Mouse (Mus musculus) G1E (cell line): ENCODE measurements around the gene Ankrd34b. TPM values are rescaled to one million over a fixed set of nuclear protein-coding genes. Genes with fewer than 3 reads are reported as not detected.

ENCODE experiments used
- ATAC-seq: 2 replicates; pipeline ENCODE4 v1.8.0; 2016; ENCODE audit warnings: mild to moderate bottlenecking; ENCODE audit not compliant: insufficient number of reproducible peaks, poor library complexity, low FRiP score, severe bottlenecking; ENCODE audit errors: extremely low read depth
- DNase-seq: peaks from one replicate; pipeline ENCODE4 v3.0.0; 2012; ENCODE audit warnings: low spot score
- H3K27me3 ChIP-seq: 2 replicates; pipeline ENCODE4 v1.6.1; 2012; ENCODE audit warnings: mild to moderate bottlenecking, low read length, inconsistent platforms; ENCODE audit not compliant: insufficient read depth
- H3K36me3 ChIP-seq: replicated peaks from 2 replicates; pipeline ENCODE3; 2012; ENCODE audit warnings: mild to moderate bottlenecking, inconsistent platforms
- H3K4me1 ChIP-seq: 2 replicates; pipeline ENCODE4 v1.6.1; 2012; ENCODE audit warnings: low read depth, low read length, inconsistent platforms, mixed read lengths; ENCODE audit not compliant: insufficient read depth
- H3K4me3 ChIP-seq: 2 replicates; pipeline ENCODE4 v1.5.1; 2012; ENCODE audit warnings: low read depth, mild to moderate bottlenecking, inconsistent platforms, low read length, moderate library complexity, mixed read lengths
- H3K9me3 ChIP-seq: replicated peaks from 2 replicates; pipeline ENCODE4 v1.6.1; 2012; ENCODE audit warnings: inconsistent platforms
- CTCF ChIP-seq: IDR thresholded peaks from 2 replicates; pipeline ENCODE4 v1.5.1; 2012; ENCODE audit warnings: low read depth, low read length, inconsistent platforms, mixed read lengths
- GATA1 ChIP-seq: IDR thresholded peaks from 2 replicates; pipeline ENCODE4 v1.6.1; 2012; ENCODE audit warnings: borderline replicate concordance, low read length, inconsistent platforms, mixed read lengths
- GATA2 ChIP-seq: IDR thresholded peaks from 2 replicates; pipeline ENCODE4 v1.6.1; 2012; ENCODE audit warnings: low read depth, low read length, inconsistent platforms, borderline replicate concordance
- POLR2AphosphoS5 ChIP-seq: IDR thresholded peaks from 2 replicates; pipeline ENCODE4 v1.6.1; 2012; ENCODE audit warnings: low read depth, low read length, inconsistent platforms; ENCODE audit not compliant: insufficient replicate concordance
- TAL1 ChIP-seq: conservative IDR thresholded peaks from 2 replicates; pipeline ENCODE4 v1.6.1; 2012; ENCODE audit warnings: low read depth, low read length, inconsistent platforms, mixed read lengths
- polyA plus RNA-seq: library from polyadenylated mRNA; stranded (reverse); fragments of >175 nt; gene quantifications from 2 replicates; pipeline ENCODE4 v1.2.3, GENCODE M21; 2012
- total RNA-seq, 2 experiments: library from RNA; stranded (forward) in 1 of 2; stranded (reverse) in 1 of 2; fragments of 200-1000 nt in 1 of 2; fragments of >200 nt in 1 of 2; fragmentation: Nextera tagmentation in 1 of 2; gene quantifications; 2 replicates each; pipeline ENCODE4 v1.2.3; 2014 to 2017

Ankrd34b gene
- total RNA-seq (2014; fragmentation: Nextera tagmentation) (not detected in 2 replicates), total RNA-seq (2017) (0.05 TPM in 1 of 2 replicates, not detected in the other), polyA plus RNA-seq (not detected in 2 replicates)

- H3K4me1 ChIP-seq, result no peaks in the 10 kb centered on the region
- peaks cover 12% of the 10 kb centered on the region for H3K27me3 ChIP-seq
- no peak within 1 kb of the TSS; the same call in 1 of the 2 replicates for H3K4me3 ChIP-seq
- no peaks in the 10 kb centered on the region for H3K36me3 ChIP-seq
- H3K9me3 ChIP-seq, result peaks cover 15% of the 10 kb centered on the region
- TF ChIP-seq POLR2AphosphoS5, result no peak
- no peak for TF ChIP-seq GATA1
- TF ChIP-seq GATA2, result no peak
- no peak for TF ChIP-seq TAL1
- TF ChIP-seq CTCF, result no peak
- DNase-seq, result no peak
- no peak for ATAC-seq
Measured at GRCm38 (mm10) chr13:92425758-92426264, at the start of gene Ankrd34b. TSS of gene Ankrd34b (plus strand) at chr13:92425896.

- ATAC-seq (no peak), DNase-seq (no peak)
- Histone ChIP-seq H3K4me3 (no peak overlapping the region), H3K9me3 (no peaks in the 10 kb centered on the region), H3K36me3 (peaks cover 47% of the 10 kb centered on the region), H3K4me1 (no peaks in the 10 kb centered on the region), H3K27me3 (no peaks in the 10 kb centered on the region)
- TF ChIP-seq CTCF (no peak), GATA2 (no peak), TAL1 (no peak), GATA1 (no peak), POLR2AphosphoS5 (no peak)
Measured at GRCm38 (mm10) chr13:92387367-92387766, 38.3 kb upstream of the Ankrd34b start.

- H3K36me3 ChIP-seq, result peaks cover 4% of the 10 kb centered on the region
- peaks cover 13% of the 10 kb centered on the region for H3K27me3 ChIP-seq
- ATAC-seq, result no peak
- DNase-seq, result no peak
- H3K4me1 ChIP-seq, result no peaks in the 10 kb centered on the region
- no peak for TF ChIP-seq GATA1
- TF ChIP-seq GATA2, result no peak
- TF ChIP-seq CTCF, result no peak
- no peak for TF ChIP-seq POLR2AphosphoS5
- no peak for TF ChIP-seq TAL1
- H3K4me3 ChIP-seq, result no peak overlapping the region
- no peaks in the 10 kb centered on the region for H3K9me3 ChIP-seq
Measured at GRCm38 (mm10) chr13:92393047-92393661, 32.5 kb upstream of the Ankrd34b start.

- Histone ChIP-seq H3K4me3 (no peak overlapping the region), H3K36me3 (no peaks in the 10 kb centered on the region), H3K4me1 (no peaks in the 10 kb centered on the region), H3K9me3 (no peaks in the 10 kb centered on the region), H3K27me3 (peaks cover 40% of the 10 kb centered on the region)
- ATAC-seq (no peak), DNase-seq (no peak)
- no peak for TF ChIP-seq GATA1
- no peak for TF ChIP-seq TAL1
- TF ChIP-seq POLR2AphosphoS5, result no peak
- no peak for TF ChIP-seq GATA2
- no peak for TF ChIP-seq CTCF
Measured at GRCm38 (mm10) chr13:92398491-92399384, 27.0 kb upstream of the Ankrd34b start.

GRCm38 (mm10) chr13:92402063-92402462 is 23.6 kb upstream of the Ankrd34b start:
- DNase-seq (no peak), ATAC-seq (no peak)
- Histone ChIP-seq H3K4me1 (no peaks in the 10 kb centered on the region), H3K4me3 (no peak overlapping the region), H3K27me3 (peaks cover 33% of the 10 kb centered on the region), H3K9me3 (no peaks in the 10 kb centered on the region), H3K36me3 (no peaks in the 10 kb centered on the region)
- TF ChIP-seq GATA2 (no peak), GATA1 (no peak), CTCF (no peak), TAL1 (no peak), POLR2AphosphoS5 (no peak)

- H3K36me3 ChIP-seq, result no peaks in the 10 kb centered on the region
- DNase-seq, result no peak
- no peak for TF ChIP-seq CTCF
- no peak for TF ChIP-seq POLR2AphosphoS5
- no peak for TF ChIP-seq GATA1
- TF ChIP-seq GATA2, result no peak
- no peak for TF ChIP-seq TAL1
- ATAC-seq, result no peak
- no peaks in the 10 kb centered on the region for H3K9me3 ChIP-seq
- no peaks in the 10 kb centered on the region for H3K4me1 ChIP-seq
- peaks cover 23% of the 10 kb centered on the region for H3K27me3 ChIP-seq
- H3K4me3 ChIP-seq, result no peak overlapping the region
Measured at GRCm38 (mm10) chr13:92403496-92403895, 22.2 kb upstream of the Ankrd34b start.
